Mouse (Mus musculus): ENCODE data around the gene Tet1. TPM values are rescaled to one million over a fixed set of nuclear protein-coding genes. Genes with fewer than 3 reads are reported as not detected.
A peak's percentile ranks its signal among the peaks of the same experiment; 100 is the strongest.
"Not testable (repeated sequence)": the region's sequence is repeated elsewhere in the genome, so short reads cannot be mapped to it uniquely, and the experiment has no call there.

Tet1 gene
- 35.1 and 37.7 TPM in 2 replicates for polyA plus RNA-seq (2015; fragmentation: Nextera tagmentation; extraction: Ambion mirVana)

- H3K4me3 ChIP-seq; H3K27me3 ChIP-seq; H3K9ac ChIP-seq; H3K27ac ChIP-seq (replicated peaks); H3K4me2 ChIP-seq; H3K36me3 ChIP-seq; H3K4me1 ChIP-seq (replicated peaks); H3K9me3 ChIP-seq; ATAC-seq (ENCODE audit: low FRiP score, low read depth): not testable (repeated sequence)
- no CpG with 5 or more reads among the region's 1 CpGs for WGBS
Observed at GRCm38 (mm10) chr10:62908896-62909295, at the start of gene Tet1. Gene Tet1 (minus strand): TSS chr10:62908996.

GRCm38 (mm10) chr10:62948551-62948950 is 39.8 kb upstream of the Tet1 start:
- no peak overlapping the region for H3K9ac ChIP-seq
- 93% methylated on average over 7 of the region's 7 CpGs for WGBS

DNA sequence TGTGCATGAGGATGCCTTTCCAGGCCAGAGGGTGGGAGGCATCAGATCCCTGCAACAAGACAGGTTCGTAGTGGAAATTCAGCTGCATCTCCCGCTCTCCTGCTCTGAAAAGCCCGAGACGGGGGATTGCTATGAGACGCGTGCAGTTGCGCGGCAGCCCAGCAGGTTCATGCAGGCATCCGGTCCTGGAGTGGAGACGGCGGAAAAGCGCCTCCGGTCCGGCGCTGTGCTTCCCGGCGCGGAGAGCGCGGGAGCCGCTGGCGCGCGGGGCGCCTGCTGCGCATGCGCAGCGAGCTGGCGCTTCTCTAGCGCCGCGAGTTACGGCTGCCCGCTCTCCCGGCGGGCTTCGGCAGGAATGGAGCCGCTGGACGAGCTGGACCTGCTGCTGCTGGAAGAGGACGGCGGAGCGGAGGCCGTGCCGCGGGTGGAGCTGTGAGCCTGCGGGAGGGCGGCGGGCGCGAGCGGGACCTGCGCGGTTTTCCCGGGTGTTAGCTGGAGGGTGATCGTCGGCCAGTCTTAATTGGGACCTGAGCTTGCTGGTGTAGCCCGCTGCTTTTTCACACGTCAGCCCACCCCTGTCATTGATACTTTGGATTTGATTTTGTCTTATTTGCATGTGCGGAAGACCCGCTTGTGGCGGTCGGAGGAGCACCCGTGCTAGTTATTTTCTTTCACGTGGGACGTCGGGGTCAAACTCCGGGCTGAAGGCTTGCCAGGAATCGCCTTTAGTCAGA is 38.1 kb upstream of the Tet1 start, which contains the start of gene Dna2:
Gene Dna2, plus strand, starts transcription at position 289 of the 734 bp plus-strand sequence.
- peak within 1 kb of the TSS; percentile 54 for H3K9ac ChIP-seq
- under 1% methylated on average over 66 of the region's 68 CpGs for WGBS
- peak within 1 kb of the TSS; percentile 61 for H3K4me3 ChIP-seq
- H3K36me3 ChIP-seq, result peaks cover 24% of the 10 kb centered on the region
- peak within 1 kb of the TSS; percentile 88 for H3K4me2 ChIP-seq
- no peaks in the 10 kb centered on the region for H3K9me3 ChIP-seq
- 0 out of 2 replicates have a peak, but pooled peaks cover 3% of the 10 kb centered on the region for H3K4me1 ChIP-seq (replicated peaks)
- peak; percentile 93 for ATAC-seq (ENCODE audit: low FRiP score, low read depth)
- H3K27ac ChIP-seq (replicated peaks), result peak within 1 kb of the TSS; percentile 82
- no peaks in the 10 kb centered on the region for H3K27me3 ChIP-seq

More at GRCm38 (mm10) chr10:62948551-62948950, 39.8 kb upstream of the Tet1 start:
- no peak overlapping the region for H3K4me3 ChIP-seq
- ATAC-seq (ENCODE audit: low FRiP score, low read depth), result no peak
- H3K4me1 ChIP-seq (replicated peaks), result 0 out of 2 replicates have a peak, but pooled peaks cover 3% of the 10 kb centered on the region
- H3K27ac ChIP-seq (replicated peaks), result no peak overlapping the region
- H3K9me3 ChIP-seq, result no peaks in the 10 kb centered on the region
- no peak overlapping the region for H3K4me2 ChIP-seq
- peaks cover 15% of the 10 kb centered on the region for H3K36me3 ChIP-seq
- no peaks in the 10 kb centered on the region for H3K27me3 ChIP-seq

GRCm38 (mm10) chr10:62944975-62945580 is 36.3 kb upstream of the Tet1 start:
- Histone ChIP-seq H3K4me3 (no peak overlapping the region), H3K27me3 (no peaks in the 10 kb centered on the region), H3K4me1 (replicated peaks) (0 out of 2 replicates have a peak, but pooled peaks cover 3% of the 10 kb centered on the region), H3K27ac (replicated peaks) (no peak overlapping the region), H3K36me3 (peaks cover 24% of the 10 kb centered on the region), H3K9ac (no peak overlapping the region), H3K9me3 (no peaks in the 10 kb centered on the region), H3K4me2 (no peak overlapping the region)
- WGBS, result 89% methylated on average over 10 of the region's 10 CpGs
- no peak for ATAC-seq (ENCODE audit: low FRiP score, low read depth)

DNA sequence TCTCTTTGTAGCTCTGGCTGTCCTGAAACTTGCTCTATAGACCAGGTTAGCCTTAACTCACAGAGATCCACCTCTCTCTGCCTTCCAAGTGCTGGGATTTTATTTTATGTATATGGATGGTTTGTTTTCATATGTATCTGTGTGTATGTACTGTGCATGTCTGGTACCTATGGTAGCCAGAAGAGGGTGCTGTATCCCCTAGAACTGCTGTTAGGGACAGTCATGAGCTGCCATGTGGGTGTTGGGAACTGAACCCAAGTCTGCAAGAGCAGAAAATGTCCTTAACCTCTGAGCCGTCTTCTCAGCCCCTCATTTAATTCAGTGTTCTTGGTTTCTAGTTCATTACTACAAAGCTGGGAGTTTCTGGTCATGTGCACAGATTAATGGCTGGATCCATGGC is 23.6 kb upstream of the Tet1 start:
- Histone ChIP-seq H3K4me2 (no peak overlapping the region), H3K4me3 (no peak overlapping the region), H3K27ac (replicated peaks) (no peak overlapping the region), H3K27me3 (no peaks in the 10 kb centered on the region), H3K9ac (no peak overlapping the region), H3K36me3 (peaks cover 50% of the 10 kb centered on the region), H3K4me1 (replicated peaks) (no peaks in the 10 kb centered on the region), H3K9me3 (no peaks in the 10 kb centered on the region)
- ATAC-seq (ENCODE audit: low FRiP score, low read depth), result no peak
- 91% methylated on average over 1 of the region's 1 CpGs for WGBS

DNA sequence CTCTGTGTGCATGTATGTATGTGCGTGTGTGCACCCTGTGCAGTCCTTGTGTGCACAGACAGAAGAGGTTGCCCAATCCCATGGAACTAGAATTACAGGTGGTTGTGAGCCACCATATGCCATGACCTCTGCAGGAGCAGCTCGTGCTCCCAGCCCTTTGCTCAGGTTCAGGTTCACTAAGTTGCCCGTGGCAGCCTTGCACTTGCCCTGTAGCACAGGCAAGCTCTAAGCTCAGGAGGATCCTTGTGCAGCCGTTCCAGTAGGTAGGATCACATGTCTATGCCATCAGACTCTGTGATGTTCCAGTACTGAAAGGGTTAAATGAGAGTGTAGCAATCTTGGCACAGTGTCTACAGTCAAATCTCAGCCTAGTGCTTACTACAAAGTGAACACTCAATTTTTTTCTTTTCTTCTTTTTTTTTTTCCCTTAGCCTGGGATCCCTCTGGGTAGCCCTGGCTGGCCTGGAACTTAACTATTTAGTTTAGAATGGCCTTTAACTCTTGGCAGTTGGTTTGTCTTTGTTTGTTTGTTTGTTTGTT is 15.4 kb upstream of the Tet1 start:
- Histone ChIP-seq H3K4me1 (replicated peaks) (peaks cover 16% of the 10 kb centered on the region), H3K4me2 (no peak overlapping the region), H3K27ac (replicated peaks) (no peak overlapping the region), H3K4me3 (no peak overlapping the region), H3K9me3 (no peaks in the 10 kb centered on the region), H3K36me3 (peaks cover 11% of the 10 kb centered on the region), H3K27me3 (no peaks in the 10 kb centered on the region), H3K9ac (no peak overlapping the region)
- 90% methylated on average over 4 of the region's 4 CpGs for WGBS
- ATAC-seq (ENCODE audit: low FRiP score, low read depth), result no peak

GRCm38 (mm10) chr10:62920766-62921156 is 12.0 kb upstream of the Tet1 start:
- no peaks in the 10 kb centered on the region for H3K36me3 ChIP-seq
- no peaks in the 10 kb centered on the region for H3K27me3 ChIP-seq
- H3K4me3 ChIP-seq, result peak overlapping the region; percentile 99
- under 1% methylated on average over 28 of the region's 29 CpGs for WGBS
- H3K9me3 ChIP-seq, result no peaks in the 10 kb centered on the region
- H3K9ac ChIP-seq, result peak overlapping the region; percentile 96
- ATAC-seq (ENCODE audit: low FRiP score, low read depth), result peak; percentile 79
- H3K4me2 ChIP-seq, result peak overlapping the region; percentile 82
- peak overlapping the region; percentile 93 for H3K27ac ChIP-seq (replicated peaks)
- H3K4me1 ChIP-seq (replicated peaks), result peaks cover 16% of the 10 kb centered on the region

GRCm38 (mm10) chr10:62919925-62920765 is 11.3 kb upstream of the Tet1 start, which contains the start of gene Slc25a16:
Gene Slc25a16 (plus strand): TSS chr10:62920633.
- Histone ChIP-seq H3K4me3 (peak within 1 kb of the TSS; percentile 99), H3K27ac (replicated peaks) (peak within 1 kb of the TSS; percentile 93), H3K4me2 (peak within 1 kb of the TSS; percentile 82), H3K36me3 (no peaks in the 10 kb centered on the region), H3K9me3 (no peaks in the 10 kb centered on the region), H3K9ac (peak within 1 kb of the TSS; percentile 96), H3K4me1 (replicated peaks) (peaks cover 16% of the 10 kb centered on the region), H3K27me3 (no peaks in the 10 kb centered on the region)
- ATAC-seq (ENCODE audit: low FRiP score, low read depth), result peak; percentile 98
- WGBS, result 6% methylated on average over 50 of the region's 50 CpGs

- H3K4me2 ChIP-seq, result no peak overlapping the region
- H3K9me3 ChIP-seq, result no peaks in the 10 kb centered on the region
- 87% methylated on average over 3 of the region's 3 CpGs for WGBS
- H3K36me3 ChIP-seq, result no peaks in the 10 kb centered on the region
- H3K9ac ChIP-seq, result no peak overlapping the region
- peaks cover 16% of the 10 kb centered on the region for H3K4me1 ChIP-seq (replicated peaks)
- H3K27me3 ChIP-seq, result no peaks in the 10 kb centered on the region
- no peak overlapping the region for H3K27ac ChIP-seq (replicated peaks)
- no peak for ATAC-seq (ENCODE audit: low FRiP score, low read depth)
- no peak overlapping the region for H3K4me3 ChIP-seq
Observed at GRCm38 (mm10) chr10:62918985-62919384, 10.2 kb upstream of the Tet1 start.

- H3K27me3 ChIP-seq, result no peaks in the 10 kb centered on the region
- WGBS, result 88% methylated on average over 2 of the region's 2 CpGs
- no peak overlapping the region for H3K27ac ChIP-seq (replicated peaks)
- no peak for ATAC-seq (ENCODE audit: low FRiP score, low read depth)
- no peak overlapping the region for H3K4me3 ChIP-seq
- H3K4me2 ChIP-seq, result no peak overlapping the region
- H3K4me1 ChIP-seq (replicated peaks), result no peaks in the 10 kb centered on the region
- H3K36me3 ChIP-seq, result no peaks in the 10 kb centered on the region
- H3K9ac ChIP-seq, result no peak overlapping the region
- H3K9me3 ChIP-seq, result no peaks in the 10 kb centered on the region
Observed at GRCm38 (mm10) chr10:62911120-62911519, 2.3 kb upstream of the Tet1 start.

DNA sequence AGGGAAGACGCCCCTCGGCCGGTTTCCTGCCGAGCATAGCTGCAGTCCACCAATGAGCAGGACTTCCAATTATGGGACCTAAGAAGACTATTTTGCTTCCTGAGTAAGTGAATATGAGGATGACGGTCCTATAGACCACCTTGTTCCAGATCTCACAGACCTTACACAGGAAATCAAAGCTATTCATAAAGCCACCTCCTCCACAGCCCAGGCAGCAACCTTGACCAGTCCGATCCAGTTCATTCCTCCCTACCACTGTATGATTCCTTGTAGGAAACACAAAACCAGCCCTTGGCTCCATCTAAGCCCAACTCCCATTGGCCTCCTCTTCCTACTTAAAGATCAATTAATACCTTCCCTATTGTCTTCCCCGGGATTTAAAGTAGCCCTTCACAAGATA is 2.5 kb downstream of the Tet1 start:
- ATAC-seq (ENCODE audit: low FRiP score, low read depth), result no peak
- H3K27me3 ChIP-seq, result no peaks in the 10 kb centered on the region
- no peaks in the 10 kb centered on the region for H3K36me3 ChIP-seq
- no peak overlapping the region for H3K27ac ChIP-seq (replicated peaks)
- 90% methylated on average over 7 of the region's 7 CpGs for WGBS
- no peak overlapping the region for H3K9ac ChIP-seq
- no peaks in the 10 kb centered on the region for H3K4me1 ChIP-seq (replicated peaks)
- no peaks in the 10 kb centered on the region for H3K9me3 ChIP-seq
- no peak overlapping the region for H3K4me2 ChIP-seq
- H3K4me3 ChIP-seq, result no peak overlapping the region

All from hindbrain, embryonic 15.5 days (tissue).